Mouse (Mus musculus) kidney, adult 2 months (tissue): ENCODE data around the gene Dnmt1.

Experiments used
- CTCF ChIP-seq: fragments of 200-500 bp; conservative IDR thresholded peaks from 2 replicates; pipeline ENCODE4 v1.5.1; 2011; ENCODE audit warnings: low read depth, mild to moderate bottlenecking, control low read depth, low read length, moderate library complexity, mixed read lengths; ENCODE audit not compliant: insufficient read depth, insufficient read length
- POLR2A ChIP-seq: fragments of 200-500 bp; IDR thresholded peaks from one replicate; pipeline ENCODE4 v1.6.1; 2011; ENCODE audit warnings: low read depth, low read length, control low read depth

DNA sequence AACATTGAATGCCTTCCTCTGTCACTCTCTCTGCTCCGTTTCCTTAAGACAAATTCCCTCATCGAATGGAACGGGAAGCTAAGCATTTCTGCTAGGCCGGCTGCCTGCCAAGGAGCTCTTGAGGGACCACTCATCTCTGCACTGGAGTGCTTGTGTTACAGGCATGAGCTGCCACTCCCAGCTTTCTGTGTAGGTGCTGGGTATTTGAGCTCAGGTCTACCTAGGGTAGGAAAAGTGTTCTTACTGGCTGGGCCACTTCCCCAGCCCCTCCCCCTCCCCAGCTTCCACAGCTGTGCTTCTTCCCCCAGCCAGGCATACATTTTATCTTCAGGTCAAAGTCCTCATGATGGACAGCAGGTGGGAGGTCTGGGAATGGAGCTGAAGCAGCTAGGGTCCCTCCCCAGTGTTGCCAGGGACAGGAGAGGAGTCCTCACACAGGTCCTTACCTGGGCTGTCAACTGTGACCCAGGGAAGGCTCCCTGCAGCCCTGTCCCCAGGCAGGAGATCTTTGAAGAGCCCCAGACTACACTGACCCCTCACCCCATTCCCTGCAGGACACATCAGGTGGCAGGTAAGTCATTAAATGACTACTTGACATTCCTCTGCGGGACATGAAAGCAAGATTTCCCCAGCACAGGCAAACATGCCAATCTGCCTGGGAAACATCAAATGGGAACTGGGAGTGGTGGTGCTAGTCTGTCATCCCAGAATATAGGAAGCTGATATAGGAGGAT is 33.6 kb upstream of the Dnmt1 start:
- no peak for TF ChIP-seq POLR2A
- TF ChIP-seq CTCF, result no peak
